Mouse (Mus musculus) thymus, adult 18-20 months (tissue): ENCODE measurements around the gene Dlgap3.

Experiments
- DNase-seq, 2 experiments: peaks; one replicate each; pipeline ENCODE4 v3.0.0; 2022; ENCODE audit warnings: mixed read lengths in 2 of 2

Gene Dlgap3

GRCm38 (mm10) chr4:127174900-127175278 lies 5.9 kb downstream of the Dlgap3 start:
- no peak for DNase-seq

DNA sequence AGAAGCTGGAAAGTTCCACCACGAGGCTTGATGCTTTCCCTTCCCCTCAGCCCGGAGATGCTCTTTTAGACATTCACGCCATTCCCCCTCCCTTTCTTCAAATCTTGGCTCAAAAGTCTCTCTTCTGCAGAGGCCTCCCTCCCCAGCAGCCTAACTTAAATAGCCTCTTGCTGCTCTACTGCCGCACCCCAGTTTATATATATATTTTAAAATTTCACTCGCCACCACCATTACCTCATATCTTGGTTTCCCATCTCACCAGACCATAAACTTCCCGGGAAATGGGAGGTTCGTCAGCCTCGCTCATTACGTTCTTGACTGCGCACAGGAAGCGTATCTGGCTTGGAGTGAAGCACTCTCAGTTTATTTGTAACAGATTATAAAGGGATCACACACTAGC lies 9.0 kb downstream of the Dlgap3 start:
- DNase-seq = no peak

DNA sequence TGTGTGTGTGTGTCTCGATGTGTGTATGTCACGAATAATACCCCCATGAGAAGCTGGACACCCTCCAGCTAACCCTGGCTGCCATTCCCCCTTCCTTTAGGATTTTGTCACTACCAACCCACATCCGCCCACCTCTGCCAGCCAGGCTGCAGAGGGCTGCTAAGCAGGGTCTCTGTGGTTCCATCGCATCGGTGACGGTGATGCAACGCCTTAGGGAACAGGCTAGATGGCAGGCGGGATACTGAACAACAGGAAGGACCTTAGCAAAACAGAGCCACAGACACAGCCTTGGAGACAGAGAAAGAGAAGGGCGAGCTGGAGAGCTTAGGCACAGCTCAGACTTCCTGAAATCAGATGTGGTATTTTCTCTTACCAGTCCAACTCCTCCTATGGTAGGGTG lies 9.7 kb downstream of the Dlgap3 start:
- no peak for DNase-seq

DNA sequence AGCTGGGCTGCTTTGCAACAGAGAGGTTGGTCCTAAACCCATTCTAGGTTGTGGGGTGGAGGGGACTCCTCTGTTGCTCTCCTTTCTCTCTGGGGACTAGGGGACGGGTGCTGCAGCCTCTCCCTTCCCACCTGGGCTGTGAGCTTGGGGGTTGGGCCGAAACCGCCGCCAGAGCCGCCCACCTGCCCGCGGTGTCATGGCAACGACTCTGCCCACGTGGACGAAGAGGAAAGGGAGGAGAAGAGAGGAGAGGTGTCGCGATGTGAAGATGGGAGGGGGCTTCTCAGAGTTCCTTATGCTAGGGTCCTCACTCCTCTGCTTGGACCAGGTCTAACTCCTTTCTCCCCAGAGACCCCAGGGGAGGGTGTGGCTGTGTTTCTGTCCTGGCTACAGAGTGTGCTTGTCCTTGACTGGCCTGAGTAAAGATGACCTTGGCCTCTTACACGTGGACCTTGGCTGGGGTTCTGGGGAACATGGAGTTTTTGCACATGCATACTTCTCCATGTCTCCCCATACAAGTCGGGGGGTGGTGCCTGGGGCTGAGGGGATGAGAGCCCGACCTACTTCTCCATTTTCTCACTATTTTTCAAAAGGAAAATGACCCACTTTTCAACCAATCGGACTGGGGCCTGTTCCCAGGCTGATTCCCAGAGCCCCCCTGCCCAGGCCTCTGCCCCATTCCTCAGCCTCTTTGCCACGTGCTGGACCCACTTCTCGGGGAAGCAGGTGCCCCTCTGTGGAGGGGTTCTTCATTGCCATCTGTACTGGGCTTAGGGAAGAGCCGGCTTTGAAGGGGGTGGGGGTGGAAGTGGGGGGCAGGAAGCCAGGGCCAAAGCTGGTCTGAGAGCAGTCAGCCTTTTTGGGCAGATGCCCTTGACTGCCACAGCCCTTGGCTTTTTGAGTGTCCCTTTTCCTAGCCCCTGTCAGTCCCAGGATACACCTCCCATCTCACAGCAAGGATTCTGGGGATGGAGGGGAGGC lies 10.8 kb downstream of the Dlgap3 start:
- DNase-seq = no peak

DNA sequence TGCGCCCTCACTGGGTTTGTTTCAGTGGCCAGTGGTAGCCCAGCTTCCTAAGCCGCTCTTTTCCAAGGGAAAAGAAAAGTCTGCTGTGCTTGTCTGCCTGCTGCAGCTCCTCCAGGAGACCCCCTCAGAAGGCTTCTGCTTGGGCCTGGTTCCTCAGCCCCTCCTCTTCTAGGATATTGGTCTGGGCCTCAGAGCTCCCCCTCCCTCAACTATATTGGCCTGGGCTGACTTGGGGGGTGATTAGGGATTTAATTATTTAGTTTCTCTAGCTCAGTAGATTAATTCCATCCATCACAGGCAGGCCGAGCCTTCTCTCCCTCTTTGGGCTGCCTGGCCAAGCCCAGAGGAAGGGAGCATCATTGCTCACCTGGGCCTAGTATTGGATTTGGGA lies 11.4 kb downstream of the Dlgap3 start:
- no peak for DNase-seq

DNA sequence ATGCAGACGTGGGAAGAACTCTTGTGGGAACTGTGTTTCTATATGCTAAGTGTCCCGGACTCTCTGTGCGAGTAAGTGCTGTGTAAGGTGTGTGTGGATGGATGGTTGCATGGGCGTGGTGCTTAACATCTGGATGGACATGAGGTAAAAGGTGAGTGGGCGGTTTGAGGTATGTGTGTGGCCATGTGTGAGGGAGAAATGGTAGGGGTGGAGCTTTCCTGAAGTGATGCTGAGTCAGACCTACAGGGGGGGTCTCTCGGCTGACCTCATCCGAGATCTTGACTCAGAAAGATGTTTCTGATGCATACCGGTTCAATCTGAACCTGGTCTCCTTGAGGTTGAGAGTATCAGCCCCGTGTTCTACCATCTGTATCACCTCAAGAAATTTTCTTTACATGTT lies 12.0 kb downstream of the Dlgap3 start:
- DNase-seq = no peak

GRCm38 (mm10) chr4:127183867-127184266 lies 14.9 kb downstream of the Dlgap3 start:
- DNase-seq = no peak

GRCm38 (mm10) chr4:127190921-127191320 lies 21.9 kb downstream of the Dlgap3 start:
- DNase-seq = no peak

DNA sequence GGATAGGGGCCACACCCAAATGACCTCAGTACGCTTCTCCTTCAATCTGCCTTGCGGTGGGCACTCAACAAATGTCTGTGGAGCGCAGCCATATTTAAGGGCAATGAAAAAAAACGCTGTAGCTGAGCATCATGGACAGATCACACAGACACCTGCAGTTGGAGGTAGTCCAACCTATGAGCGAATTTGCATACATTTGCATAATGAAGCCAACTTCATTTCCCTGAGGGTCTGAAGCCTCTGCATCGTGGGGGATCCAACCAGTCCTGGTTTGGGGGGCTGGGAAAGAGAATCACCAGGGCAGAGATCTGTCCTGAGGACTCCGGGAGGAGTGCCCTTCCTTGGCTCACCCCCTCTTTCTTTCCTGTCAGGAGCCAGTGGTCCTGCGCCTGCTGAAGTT lies 23.7 kb downstream of the Dlgap3 start:
- no peak for DNase-seq

- DNase-seq = no peak
These were observed 24.6 kb downstream of the Dlgap3 start for GRCm38 (mm10) chr4:127193378-127194155.

DNA sequence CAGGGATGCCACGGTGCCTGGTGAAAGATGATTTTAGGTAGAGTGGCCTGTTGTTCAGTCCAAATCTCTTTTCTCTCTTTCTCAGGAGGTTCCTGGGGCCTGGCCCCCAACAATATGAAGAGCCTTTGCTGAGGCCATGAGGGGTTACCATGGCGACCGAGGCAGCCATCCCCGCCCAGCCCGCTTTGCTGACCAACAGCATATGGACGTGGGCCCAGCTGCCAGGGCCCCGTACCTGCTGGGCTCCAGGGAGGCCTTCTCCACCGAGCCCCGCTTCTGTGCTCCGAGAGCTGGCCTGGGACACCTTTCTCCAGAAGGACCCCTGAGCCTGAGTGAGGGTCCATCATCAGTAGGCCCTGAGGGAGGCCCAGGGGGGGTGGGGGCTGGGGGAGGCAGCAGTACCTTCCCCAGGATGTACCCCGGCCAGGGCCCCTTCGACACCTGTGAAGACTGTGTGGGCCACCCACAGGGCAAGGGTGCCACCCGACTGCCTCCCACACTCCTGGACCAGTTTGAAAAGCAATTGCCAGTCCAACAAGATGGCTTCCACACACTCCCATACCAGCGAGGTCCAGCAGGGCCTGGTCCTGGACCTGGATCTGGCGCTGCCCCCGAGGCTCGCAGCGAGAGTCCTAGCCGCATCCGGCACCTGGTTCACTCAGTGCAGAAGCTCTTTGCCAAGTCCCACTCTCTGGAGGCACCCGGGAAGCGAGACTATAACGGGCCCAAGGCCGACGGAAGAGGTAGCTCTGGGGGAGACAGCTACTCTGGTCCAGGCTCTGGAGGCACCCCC lies 25.7 kb downstream of the Dlgap3 start:
- DNase-seq = no peak

DNA sequence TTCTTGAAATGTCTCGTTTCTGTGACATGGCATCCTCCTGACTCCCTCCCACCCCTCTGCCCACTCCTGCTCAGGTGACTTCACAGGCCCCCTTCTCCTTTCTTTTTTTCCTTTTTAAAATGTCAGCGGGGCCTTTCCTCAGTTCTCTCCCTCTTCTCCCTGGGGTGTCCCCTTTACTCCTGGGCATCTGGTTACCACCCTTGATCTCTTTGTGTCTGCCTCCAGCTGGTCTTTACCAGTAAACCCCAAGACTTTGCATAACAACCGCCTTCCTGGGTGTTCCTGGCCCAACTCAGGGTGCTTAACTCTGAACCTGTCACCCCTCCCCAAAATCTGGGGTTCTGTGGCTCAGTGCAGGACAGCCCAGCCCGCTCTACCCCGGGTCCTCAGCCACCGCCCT lies 29.6 kb downstream of the Dlgap3 start:
- DNase-seq = no peak

- no peak for DNase-seq
These were observed 30.4 kb downstream of the Dlgap3 start for GRCm38 (mm10) chr4:127199406-127199805.

DNA sequence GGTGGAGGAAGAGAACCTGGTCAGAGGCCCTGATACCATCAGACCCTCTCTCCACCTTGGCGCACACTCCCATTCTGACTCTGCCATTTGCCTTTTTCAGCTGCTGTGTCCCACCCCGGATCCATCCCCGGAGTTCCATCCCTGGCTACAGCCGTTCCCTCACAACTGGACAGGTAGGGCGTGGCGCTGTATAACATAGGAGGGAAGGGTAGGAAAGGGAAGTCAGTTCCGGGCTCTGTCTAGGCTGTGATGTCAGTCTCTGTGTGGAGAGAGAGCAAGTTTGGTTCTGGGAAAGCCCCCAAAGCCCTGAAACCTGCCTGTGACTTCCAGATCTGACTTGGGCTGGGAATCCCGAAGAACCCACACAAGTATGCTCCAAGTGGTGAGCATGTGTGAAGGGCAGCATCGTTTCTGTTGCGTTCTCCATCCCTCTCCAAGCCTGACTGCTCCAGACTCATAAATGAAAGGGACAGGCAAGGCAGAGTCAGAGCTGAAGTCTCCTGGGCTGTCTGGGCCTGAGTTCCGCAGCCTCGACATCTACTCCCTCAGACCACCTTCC lies 31.2 kb downstream of the Dlgap3 start:
- no peak for DNase-seq

- no peak for DNase-seq
These were observed 32.0 kb downstream of the Dlgap3 start for GRCm38 (mm10) chr4:127200769-127201617.

- no peak for DNase-seq
These were observed 34.1 kb downstream of the Dlgap3 start for GRCm38 (mm10) chr4:127203081-127203480.

DNA sequence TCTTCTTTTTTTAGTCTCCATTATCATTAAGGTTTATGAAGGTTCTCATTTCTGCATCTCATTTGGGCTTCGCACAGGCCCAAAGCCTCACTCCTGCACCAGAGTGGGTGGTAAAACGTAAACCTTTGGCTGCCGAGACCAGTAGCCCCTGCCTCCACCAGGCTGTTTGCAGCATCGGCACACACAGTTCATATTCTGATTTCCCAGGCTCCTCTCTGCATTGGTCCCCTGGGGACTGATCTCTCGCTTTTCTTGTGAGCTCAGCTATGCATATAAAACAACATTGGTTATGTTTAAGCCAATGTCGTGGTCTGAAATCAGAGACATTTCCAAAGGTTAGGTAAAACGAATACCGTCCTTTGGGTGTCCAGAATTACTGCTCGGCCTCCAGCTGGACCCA lies 42.3 kb downstream of the Dlgap3 start:
- no peak for DNase-seq

GRCm38 (mm10) chr4:127214510-127214909 lies 45.5 kb downstream of the Dlgap3 start:
- DNase-seq = no peak

DNA sequence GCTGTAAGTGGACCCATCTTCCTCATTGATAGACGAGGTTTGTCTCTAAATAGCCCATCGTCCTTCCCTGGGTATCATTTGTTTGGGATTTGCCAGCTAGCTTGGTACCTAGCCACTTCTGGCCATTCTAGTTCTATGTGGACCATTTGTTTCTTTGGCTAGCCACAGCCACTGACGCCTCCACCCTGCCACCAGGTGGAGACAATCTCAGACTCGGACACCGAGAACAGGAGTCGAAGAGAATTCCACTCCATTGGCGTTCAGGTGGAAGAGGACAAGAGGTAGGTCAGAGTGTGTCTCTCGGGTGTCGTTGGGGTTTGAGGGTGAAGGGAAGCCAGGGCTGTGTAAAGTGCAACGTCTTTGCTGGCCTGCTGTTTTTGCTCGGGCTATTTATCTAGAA lies 46.1 kb downstream of the Dlgap3 start:
- no peak for DNase-seq

DNA sequence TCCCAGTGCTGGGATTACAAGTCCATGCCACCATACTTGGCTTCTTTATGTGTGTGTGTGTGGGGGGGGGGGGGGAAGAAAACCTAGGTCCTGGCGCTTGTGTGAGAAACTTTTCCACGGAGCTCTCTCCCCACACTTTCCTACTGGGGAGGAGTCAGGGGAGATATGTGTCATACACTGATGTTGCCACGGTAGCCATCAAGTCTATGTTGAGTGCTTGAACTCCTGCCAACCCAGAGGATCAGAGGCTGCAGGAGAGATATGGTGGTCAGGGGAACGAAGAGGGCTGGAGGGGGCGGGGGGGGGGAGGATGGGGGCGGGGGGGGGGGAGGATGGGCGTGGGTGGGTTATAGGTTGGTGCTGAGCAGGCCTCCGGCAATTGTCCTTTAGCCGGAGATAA lies 46.8 kb downstream of the Dlgap3 start:
- no peak for DNase-seq

DNA sequence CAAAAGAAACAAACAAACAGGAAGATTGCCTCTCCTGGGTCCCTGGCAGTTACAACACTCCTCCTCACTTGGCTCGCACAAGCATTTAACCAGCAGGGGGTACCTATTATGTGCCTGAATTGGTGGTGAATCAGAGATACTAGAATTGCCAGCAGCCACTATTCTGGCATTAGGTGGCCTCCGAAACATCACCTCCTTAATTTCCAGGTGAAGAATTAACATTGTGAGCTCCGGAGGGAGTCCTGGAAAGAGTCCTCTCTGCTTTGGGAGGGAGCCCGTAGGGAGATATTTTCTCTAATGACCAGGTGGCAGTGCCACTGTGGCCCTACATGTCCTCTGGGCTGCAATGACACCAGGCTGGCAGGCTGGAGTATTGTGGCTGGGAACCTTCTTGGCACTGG lies 47.2 kb downstream of the Dlgap3 start:
- no peak for DNase-seq

GRCm38 (mm10) chr4:127217048-127217447 lies 48.0 kb downstream of the Dlgap3 start:
- no peak for DNase-seq
